Mouse (Mus musculus) heart, adult 2 months (tissue): ENCODE results near the gene Gpbar1.

Experiments used
- CTCF ChIP-seq: fragments of 200-600 bp; IDR thresholded peaks from 2 replicates; pipeline ENCODE4 v1.8.1; 2022; ENCODE audit warnings: antibody characterized with exemption, mild to moderate bottlenecking, moderate library complexity
- POLR2A ChIP-seq: fragments of 200-500 bp; IDR thresholded peaks from 2 replicates; pipeline ENCODE4 v1.6.1; 2011; ENCODE audit warnings: mild to moderate bottlenecking, low read depth, low read length, control low read depth; ENCODE audit not compliant: insufficient read depth

DNA sequence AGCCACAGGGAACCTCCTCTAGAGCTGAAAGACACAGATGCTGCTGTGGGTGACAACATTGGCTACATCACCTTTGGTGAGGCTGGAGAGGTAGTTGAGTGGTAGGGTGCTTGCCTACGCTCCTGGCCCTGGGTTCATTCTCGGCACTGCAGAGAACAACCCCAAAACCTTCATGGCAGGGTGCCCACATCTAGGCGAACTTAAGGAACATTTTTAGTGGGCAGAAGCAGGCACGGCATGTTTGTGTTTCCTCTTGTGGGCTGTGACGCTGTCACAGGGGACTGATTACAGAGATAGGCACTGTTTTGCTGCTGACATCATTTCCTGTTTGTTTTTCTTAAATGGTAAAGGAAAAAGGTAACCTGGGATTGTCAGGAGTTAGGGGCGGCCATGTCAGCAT lies 15.8 kb upstream of the Gpbar1 start:
- no peak for TF ChIP-seq CTCF
- TF ChIP-seq POLR2A = no peak
